Mouse (Mus musculus): ENCODE measurements around the gene Pkmyt1.

The Pkmyt1 gene

GRCm38 (mm10) chr17:23725999-23726757 is at the start of gene Pkmyt1:
Gene Pkmyt1 (plus strand): TSS chr17:23726336.
- peak; percentile 94 for DNase-seq (ENCODE audit: low read depth)

DNA sequence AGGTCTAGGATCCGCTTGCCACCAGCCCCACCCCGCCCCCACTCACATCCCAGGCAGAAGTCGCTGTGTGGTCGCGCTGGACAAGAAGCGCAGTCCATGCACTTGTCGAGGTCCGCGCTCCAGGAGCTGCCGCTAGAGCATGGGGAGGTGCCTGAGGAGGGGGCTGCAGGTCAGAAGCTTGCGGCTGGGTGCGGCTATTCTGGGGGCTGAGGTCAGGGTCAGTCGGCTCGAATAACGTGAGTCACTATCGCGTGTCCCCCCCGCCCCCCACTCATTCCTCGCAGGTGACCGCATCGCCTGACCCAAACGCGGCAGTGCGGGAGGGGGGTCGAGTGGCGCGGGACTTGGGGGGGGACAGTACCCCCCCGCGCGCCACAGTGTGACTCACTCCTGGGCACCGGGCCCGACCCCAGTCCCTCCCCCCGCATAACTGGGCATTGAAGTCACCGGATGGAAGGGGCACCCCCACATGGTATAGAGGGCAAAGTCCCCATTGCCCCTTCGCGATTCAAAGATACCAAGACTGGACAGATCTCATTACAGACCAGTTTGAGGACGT is 49.6 kb upstream of the Pkmyt1 start:
- peak; percentile 81 for DNase-seq (ENCODE audit: low read depth)

- peak; percentile 93 for DNase-seq (ENCODE audit: low read depth)
Measured at GRCm38 (mm10) chr17:23677236-23677679, 48.9 kb upstream of the Pkmyt1 start, which contains the start of gene Tnfrsf12a. Gene Tnfrsf12a (minus strand): TSS chr17:23677468.

DNA sequence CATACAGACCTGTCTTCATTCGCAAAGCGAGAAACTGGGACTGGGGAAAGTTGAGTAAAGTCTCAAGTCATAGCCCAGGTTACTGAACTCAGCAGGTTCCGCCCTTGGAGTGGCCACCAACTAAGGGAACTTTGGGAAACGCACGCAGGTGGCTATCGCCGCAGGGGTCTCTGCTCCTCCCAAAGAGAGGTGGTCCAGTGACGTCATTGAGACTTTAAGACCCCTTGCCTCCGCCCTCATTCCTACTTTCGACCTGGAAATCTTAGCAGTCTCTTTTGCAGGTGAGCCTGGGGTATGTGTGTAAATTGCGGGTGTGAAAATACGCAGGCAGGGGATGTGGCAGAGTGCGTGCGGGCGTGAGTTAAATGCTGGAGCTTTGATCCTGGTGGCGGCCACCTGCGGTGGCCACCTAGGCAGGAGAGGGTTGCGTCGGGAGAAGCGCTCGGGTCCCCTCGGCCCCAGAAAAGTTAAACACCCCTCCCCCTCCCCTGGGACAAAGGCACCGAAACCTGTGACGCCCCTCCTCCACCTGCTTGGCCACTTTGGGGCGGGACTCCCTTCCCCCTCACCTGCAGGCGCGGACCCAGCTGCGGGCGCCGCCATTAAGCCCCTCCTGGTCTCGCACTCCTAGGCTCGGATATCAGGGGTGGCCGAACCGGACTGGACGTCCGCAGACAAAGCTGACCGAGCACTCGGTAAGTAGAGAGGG is 46.9 kb upstream of the Pkmyt1 start, which contains the start of gene Cldn6:
TSS of gene Cldn6 (plus strand) at position 123 of the 709 bp plus-strand sequence.
- DNase-seq (ENCODE audit: low read depth) = no peak

- DNase-seq (ENCODE audit: low read depth) = peak; percentile 57
Measured at GRCm38 (mm10) chr17:23680336-23680735, 45.8 kb upstream of the Pkmyt1 start.

DNA sequence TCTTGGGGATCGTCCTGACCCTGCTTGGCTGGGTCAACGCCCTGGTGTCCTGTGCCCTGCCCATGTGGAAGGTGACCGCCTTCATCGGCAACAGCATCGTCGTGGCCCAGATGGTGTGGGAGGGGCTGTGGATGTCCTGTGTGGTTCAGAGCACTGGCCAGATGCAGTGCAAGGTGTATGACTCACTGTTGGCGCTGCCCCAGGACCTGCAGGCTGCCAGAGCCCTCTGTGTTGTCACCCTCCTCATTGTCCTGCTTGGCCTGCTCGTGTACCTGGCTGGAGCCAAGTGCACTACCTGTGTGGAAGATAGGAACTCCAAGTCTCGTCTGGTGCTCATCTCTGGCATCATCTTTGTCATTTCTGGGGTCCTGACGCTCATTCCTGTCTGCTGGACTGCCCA is 45.0 kb upstream of the Pkmyt1 start:
- peak; percentile 63 for DNase-seq (ENCODE audit: low read depth)

- DNase-seq (ENCODE audit: low read depth) = no peak
Measured at GRCm38 (mm10) chr17:23682092-23682491, 44.0 kb upstream of the Pkmyt1 start.

- DNase-seq (ENCODE audit: low read depth) = no peak
Measured at GRCm38 (mm10) chr17:23682530-23682929, 43.6 kb upstream of the Pkmyt1 start.

GRCm38 (mm10) chr17:23683226-23683625 is 42.9 kb upstream of the Pkmyt1 start:
- no peak for DNase-seq (ENCODE audit: low read depth)

- no peak for DNase-seq (ENCODE audit: low read depth)
Measured at GRCm38 (mm10) chr17:23683856-23684672, 42.1 kb upstream of the Pkmyt1 start, which contains the start of gene Cldn9. Gene Cldn9 (minus strand): TSS chr17:23684026.

DNA sequence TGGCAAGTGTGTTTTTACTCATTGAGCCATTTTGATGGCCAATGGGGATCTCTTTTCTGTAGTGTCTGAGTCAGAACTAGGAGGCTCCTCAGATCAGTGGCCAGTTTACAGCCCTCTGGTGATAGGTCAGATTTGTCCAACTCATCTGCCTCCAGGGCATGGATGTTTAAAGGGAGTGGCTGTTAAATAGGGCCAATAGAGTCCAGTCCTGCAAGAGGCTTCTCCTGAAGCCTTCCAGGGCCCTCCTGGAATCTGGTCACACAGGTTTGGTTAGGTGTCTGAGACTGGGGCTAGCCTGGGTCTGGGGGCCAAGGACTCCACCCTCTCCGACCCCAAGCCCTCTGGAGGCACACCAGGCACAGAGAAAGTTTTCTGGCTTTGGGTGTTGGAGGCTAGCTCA is 31.6 kb upstream of the Pkmyt1 start:
- no peak for DNase-seq (ENCODE audit: low read depth)

- DNase-seq (ENCODE audit: low read depth) = no peak
Measured at GRCm38 (mm10) chr17:23695801-23696200, 30.3 kb upstream of the Pkmyt1 start.

DNA sequence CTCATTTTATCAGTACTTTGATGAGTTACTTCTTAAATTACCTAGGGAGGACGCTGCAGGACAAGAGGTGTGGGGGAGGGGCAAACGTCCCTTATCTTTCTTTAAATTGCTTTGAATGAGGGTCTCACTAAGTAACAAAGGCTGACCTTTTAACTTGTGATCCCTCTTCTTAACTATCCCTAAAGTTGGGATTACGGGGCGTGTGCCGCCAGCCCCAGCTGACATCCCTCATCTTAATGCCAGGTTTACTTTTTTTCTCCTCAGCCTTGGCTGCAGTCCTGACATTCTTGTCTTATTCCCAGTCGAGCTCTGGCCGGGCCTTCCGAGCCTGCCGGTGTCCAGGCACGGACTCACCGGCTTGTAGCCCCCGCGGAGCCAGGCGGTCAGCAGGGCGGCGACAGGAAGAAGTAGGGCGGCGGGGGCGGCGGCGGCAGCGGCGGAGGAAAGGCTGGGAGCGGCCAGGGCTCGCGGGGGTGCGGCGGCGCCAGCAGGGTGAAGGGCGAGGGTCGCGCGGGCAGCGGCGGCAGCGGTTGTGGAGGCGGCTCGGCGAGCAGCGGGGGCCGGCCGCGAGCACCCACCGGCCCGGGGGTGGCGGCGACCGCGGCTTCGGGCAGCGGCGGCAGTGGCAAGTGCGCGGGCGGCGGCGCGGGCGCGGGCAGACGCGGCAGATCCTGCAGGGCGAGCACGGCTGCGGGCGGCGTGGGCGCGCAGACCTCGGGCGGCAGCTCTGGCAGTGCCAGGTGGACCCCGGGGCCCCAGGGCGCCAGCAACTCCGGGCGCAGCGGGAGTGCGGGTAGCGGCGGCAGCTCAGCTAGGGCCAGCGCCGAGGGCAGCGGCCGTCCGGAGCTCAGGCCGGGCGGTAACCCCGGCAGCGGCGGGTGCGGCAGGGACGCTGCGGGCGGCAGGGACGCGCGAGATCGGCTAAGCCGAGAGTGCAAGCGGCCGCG is 26.7 kb upstream of the Pkmyt1 start:
- DNase-seq (ENCODE audit: low read depth) = no peak

DNA sequence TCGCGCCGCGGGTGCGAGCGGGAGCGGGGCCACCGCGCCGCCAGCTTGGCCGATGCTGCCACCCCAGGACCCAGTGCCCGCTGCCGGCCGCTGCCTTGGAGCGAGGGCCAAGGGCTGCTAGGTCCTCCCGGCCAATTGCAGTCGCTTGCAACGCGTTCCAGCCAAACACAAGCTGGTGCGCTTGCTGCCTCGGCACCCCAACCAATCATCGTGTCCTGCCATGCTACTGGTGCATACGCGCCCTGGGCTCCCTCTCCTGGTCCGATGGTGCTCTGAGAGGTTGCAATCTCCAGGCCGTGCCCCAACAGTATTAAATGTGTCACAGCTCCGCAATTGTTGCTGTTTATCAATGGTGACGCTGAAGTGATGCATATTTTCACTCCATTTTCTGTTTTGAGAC is 26.1 kb upstream of the Pkmyt1 start:
- peak; percentile 86 for DNase-seq (ENCODE audit: low read depth)

DNA sequence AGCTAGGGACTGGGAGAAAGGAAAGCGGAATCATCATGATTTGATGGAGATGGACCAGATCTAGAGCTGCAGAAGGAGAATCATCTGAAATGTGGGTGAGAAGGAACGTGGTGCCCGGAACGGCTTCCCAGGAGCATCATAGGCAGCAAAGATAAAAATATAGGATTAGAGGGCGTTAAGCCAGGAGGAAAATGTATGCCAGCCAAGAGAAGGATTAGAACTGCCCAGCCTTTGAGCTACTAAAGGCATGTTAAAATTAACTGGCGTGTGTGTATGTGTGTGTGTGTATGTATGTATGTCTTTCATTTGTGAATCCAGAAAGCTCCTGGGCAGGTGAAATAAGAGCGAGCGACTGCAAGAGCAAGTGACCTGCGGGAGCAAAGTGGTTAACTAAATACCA is 22.8 kb upstream of the Pkmyt1 start:
- no peak for DNase-seq (ENCODE audit: low read depth)

GRCm38 (mm10) chr17:23704741-23705140 is 21.4 kb upstream of the Pkmyt1 start:
- no peak for DNase-seq (ENCODE audit: low read depth)

GRCm38 (mm10) chr17:23705525-23706104 is 20.5 kb upstream of the Pkmyt1 start:
- DNase-seq (ENCODE audit: low read depth) = no peak

- peak; percentile 75 for DNase-seq (ENCODE audit: low read depth)
Measured at GRCm38 (mm10) chr17:23706212-23706611, 19.9 kb upstream of the Pkmyt1 start.

DNA sequence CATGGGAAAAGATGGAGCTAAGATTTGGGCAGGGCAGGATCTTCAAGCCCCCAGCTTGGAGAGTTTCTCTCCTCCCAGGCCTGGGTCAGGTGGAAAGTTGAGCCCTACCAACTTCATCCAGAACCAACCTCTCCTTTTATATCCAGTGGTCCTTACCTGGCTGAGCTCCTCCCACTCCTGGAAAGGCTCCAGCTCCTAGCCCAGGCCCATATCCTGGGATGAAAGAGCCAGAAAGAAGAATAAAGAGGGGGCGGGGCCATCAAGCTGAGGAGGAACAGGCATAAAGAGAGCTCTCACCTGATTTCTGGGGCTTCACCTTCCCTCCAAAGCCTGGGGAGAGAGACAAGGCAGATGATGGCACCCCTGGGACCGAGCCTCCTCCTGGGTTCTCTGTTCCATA is 9.1 kb upstream of the Pkmyt1 start:
- no peak for DNase-seq (ENCODE audit: low read depth)

- no peak for DNase-seq (ENCODE audit: low read depth)
Measured at GRCm38 (mm10) chr17:23719455-23719854, 6.7 kb upstream of the Pkmyt1 start.

All from 416B (cell line).